In the genomic region with DNA sequence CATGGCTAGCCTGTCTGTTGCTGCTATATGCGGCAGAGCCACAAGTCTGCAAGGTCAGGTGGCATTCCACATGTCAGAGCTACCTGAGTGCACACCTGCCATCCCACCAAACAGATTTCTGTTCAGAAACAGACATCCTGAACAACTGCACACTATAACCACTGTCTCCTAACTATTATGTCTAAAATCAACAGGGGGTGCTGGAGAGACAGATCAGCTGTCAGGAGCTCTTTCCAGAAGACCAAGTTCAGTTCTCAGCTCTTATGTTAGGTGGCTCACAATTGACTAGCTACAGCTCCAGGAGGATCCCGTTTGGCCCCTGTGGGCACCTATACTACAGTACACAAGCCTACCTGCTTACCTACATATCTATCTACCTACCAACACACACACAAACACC, we compare ENCODE assay signal across 22 mouse cellular contexts. TPM values are rescaled to one million over a fixed set of nuclear protein-coding genes. Genes with fewer than 3 reads are reported as not detected.
A peak's percentile ranks its signal among the peaks of the same experiment; 100 is the strongest.
DNase-seq lines count a peak whose midpoint lies in the region; ATAC-seq and TF ChIP-seq lines count a peak whose summit lies in the region.
"Had no signal": no experiment of that assay in that cellular context is flagged by ENCODE, and none has a peak within 500 bp of the region (broad histone marks: within the 10 kb centered on the region; RNA-seq: fewer than 3 reads in every experiment).

No protein-coding gene starts in this region.

- no peaks in the 10 kb centered on the region; the same call in 1 of the 2 replicates for H3K36me3 ChIP-seq in hindbrain, postnatal 0 days (ENCODE audit: insufficient read depth, low read length)
- peaks cover 6% of the 10 kb centered on the region for H3K36me3 ChIP-seq in hindbrain, embryonic 13.5 days
- H3K36me3 ChIP-seq in liver, postnatal 0 days (replicated peaks; ENCODE audit: insufficient read depth, low read length), result peaks cover 57% of the 10 kb centered on the region
- H3K36me3 ChIP-seq in liver, embryonic 11.5 days (ENCODE audit: control insufficient read depth, insufficient read depth, low read length), result peaks cover 31% of the 10 kb centered on the region

- no peak for TF ChIP-seq EP300 in liver, postnatal 0 days (IDR thresholded peaks at IDR 0.05; ENCODE audit: low read depth)

- no peaks in the 10 kb centered on the region for H3K27me3 ChIP-seq in hindbrain, postnatal 0 days (ENCODE audit: insufficient read depth, low read length)
- no peaks in the 10 kb centered on the region for H3K27me3 ChIP-seq in hindbrain, embryonic 13.5 days
- H3K27me3 ChIP-seq in liver, postnatal 0 days (ENCODE audit: insufficient read depth, low read length), result no peaks in the 10 kb centered on the region
- H3K27me3 ChIP-seq in liver, embryonic 11.5 days (replicated peaks; ENCODE audit: control insufficient read depth, insufficient read depth, low read length), result no peaks in the 10 kb centered on the region
- no peaks in the 10 kb centered on the region for H3K27me3 ChIP-seq in Patski
- H3K27me3 ChIP-seq: embryonic facial prominence, embryonic 12.5 days; heart, embryonic 15.5 days; hindbrain, embryonic 12.5 days; liver, embryonic 13.5 days; midbrain, embryonic 13.5 days had no signal

- no peak overlapping the region for H3K4me2 ChIP-seq in hindbrain, postnatal 0 days (ENCODE audit: low read depth, low read length)
- H3K4me2 ChIP-seq in hindbrain, embryonic 13.5 days, result no peak overlapping the region
- H3K4me2 ChIP-seq in liver, postnatal 0 days (ENCODE audit: low read depth, low read length), result no peak overlapping the region
- H3K4me2 ChIP-seq in liver, embryonic 11.5 days, result no peak overlapping the region
- H3K4me2 ChIP-seq: embryonic facial prominence, embryonic 12.5 days; heart, embryonic 15.5 days; hindbrain, embryonic 12.5 days; liver, embryonic 13.5 days; midbrain, embryonic 13.5 days had no signal

- in situ Hi-C loops in Patski (cut with MboI; ENCODE audit: low pct_unique_long_range_greater_than_20kb), result loop anchor here (25.0 kb wide), 2 partner anchors 95 to 370 kb away; no protein-coding TSS in a partner anchor

- peak; percentile 12 for DNase-seq in hindbrain, postnatal 0 days (ENCODE audit: low spot score)
- no peak for DNase-seq in liver, postnatal 0 days
- no peak for DNase-seq in liver, embryonic 11.5 days (ENCODE audit: low spot score)
- DNase-seq in A20 (ENCODE audit: low read depth, low spot score), result peak; percentile 24
- DNase-seq in Patski (ENCODE audit: low read depth, low spot score), result no peak
- DNase-seq in urinary bladder, postnatal 4 days (ENCODE audit: low spot score in 2 of 2), result no peak
- no peak for DNase-seq in layer of hippocampus, postnatal 14 days (ENCODE audit: low spot score in 2 of 2)
- DNase-seq: adrenal gland, postnatal 14 days; cerebellum, adult 18-20 months; heart, adult 18-20 months; kidney, adult 11 months; kidney, postnatal 36 days; liver, embryonic 13.5 days; thymus, postnatal 14 days had no signal

- H3K4me1 ChIP-seq in hindbrain, postnatal 0 days (ENCODE audit: insufficient read depth, low read length), result no peaks in the 10 kb centered on the region
- peaks cover 4% of the 10 kb centered on the region; the same call in 1 of the 2 replicates for H3K4me1 ChIP-seq in hindbrain, embryonic 13.5 days (replicated peaks)
- no peaks in the 10 kb centered on the region for H3K4me1 ChIP-seq in liver, postnatal 0 days (ENCODE audit: insufficient read depth)
- H3K4me1 ChIP-seq in liver, embryonic 11.5 days (replicated peaks; ENCODE audit: control insufficient read depth, insufficient read depth, low read length), result no peaks in the 10 kb centered on the region
- H3K4me1 ChIP-seq: liver, embryonic 13.5 days had no signal

- WGBS in hindbrain, postnatal 0 days, result 75% methylated on average over 2 of the region's 2 CpGs
- 84% methylated on average over 2 of the region's 2 CpGs for WGBS in hindbrain, embryonic 13.5 days
- 85% methylated on average over 2 of the region's 2 CpGs for WGBS in liver, postnatal 0 days (ENCODE audit: insufficient replicate concordance)
- 86% methylated on average over 2 of the region's 2 CpGs for WGBS in liver, embryonic 11.5 days

- CTCF ChIA-PET in Patski (lab: Charles Lee), result interaction anchor here (1.0 to 1.7 kb wide), 3 partner anchors 9 to 17 kb away, joined by 4 to 10 read pairs (median 4); no protein-coding TSS in a partner anchor

- 0 out of 2 replicates have a peak, but pooled peaks have one; percentile 7 for TF ChIP-seq CTCF in hindbrain, postnatal 0 days (IDR thresholded peaks at IDR 0.05; ENCODE audit: low read depth)
- TF ChIP-seq CTCF in liver, postnatal 0 days (IDR thresholded peaks at IDR 0.05; ENCODE audit: low read depth), result peak; percentile 49
- no peak for TF ChIP-seq CTCF in Patski (IDR thresholded peaks at IDR 0.05)

- H3K9me3 ChIP-seq in hindbrain, postnatal 0 days (ENCODE audit: low read length), result no peaks in the 10 kb centered on the region
- no peaks in the 10 kb centered on the region for H3K9me3 ChIP-seq in hindbrain, embryonic 13.5 days
- no peaks in the 10 kb centered on the region for H3K9me3 ChIP-seq in liver, postnatal 0 days (ENCODE audit: low read length)
- H3K9me3 ChIP-seq in liver, embryonic 11.5 days (ENCODE audit: control insufficient read depth, low read length), result no peaks in the 10 kb centered on the region
- H3K9me3 ChIP-seq: embryonic facial prominence, embryonic 12.5 days; heart, embryonic 15.5 days; hindbrain, embryonic 12.5 days; liver, embryonic 13.5 days; midbrain, embryonic 13.5 days had no signal

- H3K9ac ChIP-seq in hindbrain, postnatal 0 days (replicated peaks; ENCODE audit: low read length), result no peak overlapping the region
- H3K9ac ChIP-seq in hindbrain, embryonic 13.5 days, result no peak overlapping the region
- H3K9ac ChIP-seq in liver, postnatal 0 days (replicated peaks), result no peak overlapping the region
- no peak overlapping the region for H3K9ac ChIP-seq in liver, embryonic 11.5 days (ENCODE audit: low read depth, low read length)
- H3K9ac ChIP-seq: embryonic facial prominence, embryonic 12.5 days; heart, embryonic 15.5 days; hindbrain, embryonic 12.5 days; liver, embryonic 13.5 days; midbrain, embryonic 13.5 days had no signal

- no peak for ATAC-seq in hindbrain, postnatal 0 days
- no peak for ATAC-seq in hindbrain, embryonic 13.5 days (ENCODE audit: low FRiP score)
- no peak for ATAC-seq in liver, postnatal 0 days
- no peak for ATAC-seq in liver, embryonic 11.5 days (replicated peaks; ENCODE audit: low FRiP score)
- peak; percentile 4 for ATAC-seq in Patski
- ATAC-seq: forebrain, embryonic 16.5 days; midbrain, embryonic 13.5 days had no signal

- POLR2A ChIA-PET in Patski (lab: Charles Lee), result no interaction called here

- H3K27ac ChIP-seq in hindbrain, postnatal 0 days, result no peak overlapping the region
- H3K27ac ChIP-seq in hindbrain, embryonic 13.5 days, result no peak overlapping the region
- no peak overlapping the region for H3K27ac ChIP-seq in liver, postnatal 0 days (ENCODE audit: low read depth)
- no peak overlapping the region for H3K27ac ChIP-seq in liver, embryonic 11.5 days (ENCODE audit: low read depth, low read length)
- H3K27ac ChIP-seq: embryonic facial prominence, embryonic 12.5 days; heart, embryonic 15.5 days; hindbrain, embryonic 12.5 days; liver, embryonic 13.5 days; macrophage; midbrain, embryonic 13.5 days had no signal

- H3K4me3 ChIP-seq in hindbrain, postnatal 0 days (ENCODE audit: low read length), result no peak overlapping the region
- no peak overlapping the region for H3K4me3 ChIP-seq in hindbrain, embryonic 13.5 days
- H3K4me3 ChIP-seq in liver, postnatal 0 days (ENCODE audit: low read depth, low read length), result no peak overlapping the region
- no peak overlapping the region for H3K4me3 ChIP-seq in liver, embryonic 11.5 days (ENCODE audit: low read depth, low read length)
- H3K4me3 ChIP-seq: embryonic facial prominence, embryonic 12.5 days; heart, embryonic 15.5 days; hindbrain, embryonic 12.5 days; liver, embryonic 13.5 days; midbrain, embryonic 13.5 days; myocyte had no signal

RNA-seq across cellular contexts. Expression of a gene that starts 42.7 kb away (rescaled TPM):
- 49.6 and 59.3 TPM in 2 replicates for total RNA-seq in hindbrain, postnatal 0 days (2014; rRNA removed)
- polyA plus RNA-seq in hindbrain, postnatal 0 days (2015; fragmentation: Nextera tagmentation; extraction: Ambion mirVana), result 31.0 and 33.4 TPM in 2 replicates
- 43.8 and 46.7 TPM in 2 replicates for polyA plus RNA-seq in hindbrain, embryonic 13.5 days (2015; fragmentation: Nextera tagmentation; extraction: Ambion mirVana)
- polyA plus RNA-seq in liver, postnatal 0 days (2015; fragmentation: Nextera tagmentation; extraction: Ambion mirVana), result 9.6 and 9.9 TPM in 2 replicates
- 26.3 and 26.7 TPM in 2 replicates for polyA plus RNA-seq in liver, embryonic 11.5 days (2014; fragmentation: Nextera tagmentation; extraction: Ambion mirVana)
- polyA plus RNA-seq in Patski (2021), result 43.5 TPM
- total RNA-seq in layer of hippocampus, postnatal 14 days (2021), result 10 to 100 TPM; 17.1 to 21.1 TPM

Comparison
In these comparisons a context has a peak if more than half of its experiments do, and no peak if none do; other contexts are left out.
1. DNase-seq: peak in hindbrain, postnatal 0 days (single experiment) and A20 (single experiment); none in liver, postnatal 0 days (single experiment), liver, embryonic 11.5 days (single experiment), Patski (single experiment), urinary bladder, postnatal 4 days (0 of 2) and layer of hippocampus, postnatal 14 days (0 of 2).